Mouse (Mus musculus): ENCODE results near the gene Tnrc18. TPM values are rescaled to one million over a fixed set of nuclear protein-coding genes. Genes with fewer than 3 reads are reported as not detected.

The Tnrc18 gene
- polyA plus RNA-seq, 1 experiment: 57.5 TPM

DNA sequence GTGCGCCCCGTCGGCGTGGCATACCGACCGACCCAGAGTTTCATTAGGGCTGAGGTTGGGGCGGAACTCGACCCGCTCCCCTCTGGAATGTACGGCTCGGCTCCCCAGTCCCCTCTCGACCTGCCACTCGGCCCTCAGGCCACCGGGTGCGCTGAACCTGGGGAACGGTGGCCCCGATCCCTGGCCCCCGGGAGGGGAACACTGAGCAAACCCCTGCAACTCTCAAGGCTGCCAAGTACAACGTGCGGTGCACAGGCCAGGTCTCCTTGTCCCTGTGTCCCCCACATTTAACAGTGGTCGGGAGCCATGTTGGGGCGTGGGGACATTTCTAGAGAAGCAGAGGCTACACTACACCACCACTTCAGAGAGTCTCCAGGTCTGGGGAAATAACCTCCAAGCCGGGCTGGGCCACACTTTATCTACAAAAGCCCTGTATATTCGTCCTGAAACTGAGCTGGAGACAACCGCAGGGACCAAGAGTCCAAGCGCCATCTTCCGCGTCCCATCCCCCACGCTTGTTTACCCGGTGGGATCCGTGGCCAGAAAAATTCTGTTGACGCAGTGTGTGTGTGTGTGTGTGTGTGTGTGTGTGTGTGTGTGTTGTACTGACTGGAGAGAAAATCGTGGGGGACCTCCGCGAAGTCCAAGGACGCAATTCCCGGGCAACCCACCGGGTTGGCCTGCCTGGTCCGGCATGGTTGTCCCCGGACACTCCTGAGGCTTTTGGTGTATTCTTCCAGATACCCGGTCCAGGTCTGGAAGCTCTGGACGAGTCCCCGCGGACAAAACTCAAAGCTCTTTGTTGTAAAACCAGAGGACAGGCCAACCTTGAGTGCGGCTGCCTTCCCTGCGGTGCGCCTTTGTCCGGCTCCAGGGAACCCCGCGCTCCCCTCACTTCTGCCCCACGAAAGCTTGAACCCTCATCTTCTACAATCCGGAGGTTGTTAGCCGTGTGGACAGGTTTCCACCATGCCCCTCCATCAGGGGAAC lies 3.1 kb upstream of the Tnrc18 start:
- H3K4me3 ChIP-seq (replicated peaks; ENCODE audit: control insufficient read depth, low read depth, low read length): peak overlapping the region; percentile 80
- H3K4me1 ChIP-seq (ENCODE audit: control insufficient read depth, insufficient read depth, low read length): no peaks in the 10 kb centered on the region
- under 1% methylated on average over 53 of the region's 53 CpGs for WGBS
- TF ChIP-seq CTCF (IDR thresholded peaks at IDR 0.05; ENCODE audit: control insufficient read depth, insufficient read depth, low read length): no peak
- peak; percentile 42; the same call in 1 of the 2 replicates for TF ChIP-seq POLR2A (IDR thresholded peaks at IDR 0.05; ENCODE audit: borderline replicate concordance, control insufficient read depth, low read depth, low read length)
- peak overlapping the region; percentile 85 for H3K27ac ChIP-seq (ENCODE audit: control insufficient read depth, insufficient read depth, low read depth, low read length, poor library complexity)

DNA sequence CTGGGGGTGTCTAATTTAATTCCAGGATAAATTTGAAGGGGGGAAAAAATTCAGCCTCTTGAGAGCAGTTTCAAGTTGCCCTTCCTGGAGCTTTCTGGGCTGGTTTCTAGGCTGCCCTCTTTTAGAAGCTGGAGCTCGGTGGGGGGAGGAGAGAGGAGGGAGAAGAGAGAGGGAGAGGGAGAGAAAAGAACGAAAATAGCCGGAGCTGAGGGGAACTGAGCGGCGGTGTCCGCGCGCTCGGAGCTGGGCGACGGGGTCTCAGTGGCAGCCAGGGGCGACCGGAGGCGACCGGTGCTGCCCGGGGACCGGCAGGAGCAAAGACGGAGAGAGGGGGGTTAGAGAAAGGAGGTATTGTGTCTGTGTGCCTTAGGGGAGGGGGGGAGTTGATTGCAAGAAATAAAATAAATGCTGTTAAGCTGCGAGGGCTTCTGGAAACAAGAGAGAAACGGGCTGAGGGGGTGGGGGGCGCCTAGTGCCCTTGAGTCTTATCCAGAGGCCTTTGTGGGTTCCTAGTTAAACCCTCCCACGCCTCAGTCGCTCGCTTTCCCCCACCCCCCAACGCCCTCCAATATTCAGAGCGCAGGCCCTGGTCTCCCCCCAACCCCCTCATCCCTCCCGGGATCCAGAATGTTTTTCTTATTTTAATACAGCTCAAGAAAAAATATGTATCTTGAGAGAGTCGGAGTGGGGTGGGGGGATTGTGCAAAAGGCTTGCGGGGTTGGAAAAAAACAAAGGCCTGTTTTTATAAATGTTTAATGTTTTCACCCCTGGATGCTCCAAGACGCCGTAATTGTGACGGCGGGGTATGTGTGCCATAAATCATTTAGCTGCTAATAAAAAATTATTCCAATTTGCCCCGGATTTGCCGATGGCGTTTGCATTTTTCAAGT lies 2.2 kb upstream of the Tnrc18 start:
- WGBS: under 1% methylated on average over 36 of the region's 36 CpGs
- TF ChIP-seq POLR2A (IDR thresholded peaks at IDR 0.05; ENCODE audit: borderline replicate concordance, control insufficient read depth, low read depth, low read length): no peak; the same call in 1 of the 2 replicates
- no peak for TF ChIP-seq CTCF (IDR thresholded peaks at IDR 0.05; ENCODE audit: control insufficient read depth, insufficient read depth, low read length)
- H3K27ac ChIP-seq (ENCODE audit: control insufficient read depth, insufficient read depth, low read depth, low read length, poor library complexity): peak overlapping the region; percentile 85
- H3K4me3 ChIP-seq (replicated peaks; ENCODE audit: control insufficient read depth, low read depth, low read length): peak overlapping the region; percentile 80
- no peaks in the 10 kb centered on the region for H3K4me1 ChIP-seq (ENCODE audit: control insufficient read depth, insufficient read depth, low read length)

DNA sequence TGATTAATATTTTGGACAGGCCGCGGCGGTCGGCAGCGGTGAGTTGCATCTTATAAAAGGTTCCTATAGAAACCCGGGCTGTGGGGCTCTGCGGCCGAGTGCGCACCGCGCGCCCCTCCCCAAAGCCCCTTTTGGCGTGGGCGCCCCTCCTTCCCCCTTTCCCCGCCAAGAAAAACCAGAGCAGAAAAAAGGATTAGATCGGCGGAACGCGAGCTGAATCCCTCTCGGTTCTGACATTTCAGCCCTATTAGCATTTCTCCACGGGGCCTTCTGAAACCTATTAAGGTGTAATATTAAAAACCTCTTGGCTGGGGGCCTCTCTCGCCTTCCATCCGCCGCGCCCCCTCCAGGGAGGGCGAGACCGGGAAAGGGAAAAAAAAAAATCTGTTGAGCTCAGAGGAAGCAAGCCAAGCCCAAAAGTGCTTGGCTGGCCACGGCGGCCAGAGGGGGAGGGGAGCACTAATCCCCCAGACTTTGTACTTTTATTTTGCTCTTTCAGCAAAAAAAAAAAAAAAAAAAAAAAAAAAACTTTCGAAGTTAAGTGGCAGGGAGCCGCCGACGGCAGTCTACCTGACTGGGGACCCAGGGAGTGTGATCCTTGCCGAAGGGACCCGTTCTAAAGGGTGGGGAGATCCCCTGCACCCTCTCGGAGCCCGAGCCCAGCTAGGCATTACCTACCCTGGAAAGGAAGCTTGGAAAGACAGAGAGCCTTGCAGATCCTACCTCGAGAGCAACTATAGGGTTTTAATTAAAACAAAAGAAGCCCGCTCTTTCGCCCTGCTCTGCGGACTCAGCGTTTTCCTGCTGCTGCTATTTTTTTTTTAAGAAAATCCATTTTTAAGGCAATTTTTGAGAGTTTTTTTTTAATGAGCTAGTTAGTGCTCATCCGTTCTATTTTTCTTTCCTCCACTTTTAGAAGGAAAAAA lies 1.2 kb upstream of the Tnrc18 start:
- peak overlapping the region; percentile 84 for H3K27ac ChIP-seq (ENCODE audit: control insufficient read depth, insufficient read depth, low read depth, low read length, poor library complexity)
- H3K4me3 ChIP-seq (replicated peaks; ENCODE audit: control insufficient read depth, low read depth, low read length): peak overlapping the region; percentile 75
- peak; percentile 37; the same call in 1 of the 2 replicates for TF ChIP-seq POLR2A (IDR thresholded peaks at IDR 0.05; ENCODE audit: borderline replicate concordance, control insufficient read depth, low read depth, low read length)
- TF ChIP-seq CTCF (IDR thresholded peaks at IDR 0.05; ENCODE audit: control insufficient read depth, insufficient read depth, low read length): no peak
- whole genome bisulfite sequencing: under 1% methylated on average over 43 of the region's 43 CpGs
- no peaks in the 10 kb centered on the region for H3K4me1 ChIP-seq (ENCODE audit: control insufficient read depth, insufficient read depth, low read length)

- Histone ChIP-seq H3K27ac (ENCODE audit: control insufficient read depth, insufficient read depth, low read depth, low read length, poor library complexity) (peak overlapping the region; percentile 99), H3K4me3 (replicated peaks; ENCODE audit: control insufficient read depth, low read depth, low read length) (peak overlapping the region; percentile 73), H3K4me1 (ENCODE audit: control insufficient read depth, insufficient read depth, low read length) (no peaks in the 10 kb centered on the region)
- peak; percentile 24; the same call in 1 of the 2 replicates for TF ChIP-seq POLR2A (IDR thresholded peaks at IDR 0.05; ENCODE audit: borderline replicate concordance, control insufficient read depth, low read depth, low read length)
- no peak for TF ChIP-seq CTCF (IDR thresholded peaks at IDR 0.05; ENCODE audit: control insufficient read depth, insufficient read depth, low read length)
- WGBS: under 1% methylated on average over 67 of the region's 71 CpGs
These were observed 495 bp downstream of the Tnrc18 start for GRCm38 (mm10) chr5:142816811-142817523.

DNA sequence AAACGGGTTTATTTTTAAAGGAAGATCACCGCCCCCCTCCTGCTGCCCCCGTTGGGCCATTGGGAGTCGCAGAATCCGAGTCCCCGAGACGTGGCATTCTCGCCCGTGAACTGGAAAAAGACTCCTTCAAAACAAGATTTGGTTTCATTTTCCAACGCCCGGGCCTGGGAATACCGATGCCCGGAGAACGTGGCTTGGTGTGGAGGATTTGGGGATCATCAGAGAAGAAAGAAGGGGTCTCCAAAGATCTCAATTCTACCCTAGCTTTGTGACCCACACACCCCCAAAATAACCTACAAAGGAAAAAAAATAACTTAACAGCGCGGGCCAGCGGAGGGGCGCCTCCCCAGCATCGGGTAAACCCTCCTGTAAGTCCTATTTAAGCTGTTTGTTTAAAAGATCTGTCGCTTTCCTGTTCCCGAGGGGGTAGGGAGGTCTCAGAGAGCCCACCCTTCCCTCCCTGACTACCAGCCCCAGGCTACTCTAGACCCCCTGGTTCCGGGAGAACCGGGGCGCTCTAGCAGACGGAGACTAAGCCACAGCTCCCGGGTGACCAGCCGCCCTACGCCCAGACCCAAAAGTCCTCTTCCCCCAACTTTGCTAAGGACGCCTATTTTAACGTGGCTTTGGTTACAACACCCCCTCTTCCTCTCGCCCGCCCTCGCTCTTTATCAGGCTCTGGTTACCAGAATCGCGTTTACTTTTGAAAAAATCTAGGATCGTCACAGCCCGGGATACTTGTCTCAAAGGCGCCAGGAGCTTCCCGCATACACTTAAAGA lies 1.2 kb downstream of the Tnrc18 start:
- H3K4me3 ChIP-seq (replicated peaks; ENCODE audit: control insufficient read depth, low read depth, low read length): peak overlapping the region; percentile 73
- H3K4me1 ChIP-seq (ENCODE audit: control insufficient read depth, insufficient read depth, low read length): no peaks in the 10 kb centered on the region
- WGBS: under 1% methylated on average over 39 of the region's 39 CpGs
- TF ChIP-seq POLR2A (IDR thresholded peaks at IDR 0.05; ENCODE audit: borderline replicate concordance, control insufficient read depth, low read depth, low read length) (peak; percentile 67), CTCF (IDR thresholded peaks at IDR 0.05; ENCODE audit: control insufficient read depth, insufficient read depth, low read length) (no peak)
- peak overlapping the region; percentile 99 for H3K27ac ChIP-seq (ENCODE audit: control insufficient read depth, insufficient read depth, low read depth, low read length, poor library complexity)

DNA sequence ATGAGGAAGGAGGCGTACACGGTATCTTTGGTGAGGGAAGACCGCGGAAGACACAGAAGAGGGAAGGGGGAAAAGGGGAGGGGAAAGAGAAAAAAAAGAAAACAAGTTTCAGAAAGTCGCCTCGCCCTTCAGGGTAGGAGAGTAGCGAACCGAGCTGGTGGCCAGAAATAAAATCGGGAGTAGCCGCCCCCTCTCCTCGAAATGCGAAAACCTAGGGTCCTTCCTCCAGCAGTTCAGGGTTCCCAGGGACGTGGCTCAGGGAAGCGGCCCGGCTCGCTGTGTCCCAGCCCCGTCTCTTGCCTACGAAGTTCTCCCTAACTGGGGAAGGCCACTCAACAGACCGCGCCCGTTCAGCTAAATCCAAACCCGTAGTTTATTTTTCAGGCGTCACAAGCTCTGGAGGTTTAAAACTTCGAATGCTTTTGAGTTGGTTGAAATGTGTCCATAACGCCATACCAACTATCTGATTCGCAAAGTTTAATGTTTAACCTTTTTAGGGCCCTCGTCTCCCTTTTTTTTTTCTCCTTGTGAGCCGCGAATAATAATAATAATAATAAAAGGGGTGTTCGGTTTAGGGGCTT lies 2.0 kb downstream of the Tnrc18 start:
- H3K27ac ChIP-seq (ENCODE audit: control insufficient read depth, insufficient read depth, low read depth, low read length, poor library complexity): peak overlapping the region; percentile 99
- H3K4me3 ChIP-seq (replicated peaks; ENCODE audit: control insufficient read depth, low read depth, low read length): peak overlapping the region; percentile 81
- TF ChIP-seq CTCF (IDR thresholded peaks at IDR 0.05; ENCODE audit: control insufficient read depth, insufficient read depth, low read length): no peak
- TF ChIP-seq POLR2A (IDR thresholded peaks at IDR 0.05; ENCODE audit: borderline replicate concordance, control insufficient read depth, low read depth, low read length): no peak
- WGBS: under 1% methylated on average over 30 of the region's 30 CpGs
- no peaks in the 10 kb centered on the region for H3K4me1 ChIP-seq (ENCODE audit: control insufficient read depth, insufficient read depth, low read length)

Data from bone marrow, adult 2 months (tissue).